Mouse (Mus musculus) midbrain, embryonic 10.5 days (tissue): Measurements from ENCODE around the gene Kif26b. TPM values are rescaled to one million over a fixed set of nuclear protein-coding genes. Genes with fewer than 3 reads are reported as not detected.
A peak's percentile ranks its signal among the peaks of the same experiment; 100 is the strongest.

Source experiments
- DNase-seq: peaks from one replicate; pipeline ENCODE4 v3.0.0-alpha.2; 2017; ENCODE audit warnings: low spot score
- H3K27ac ChIP-seq: fragments of 300-500 bp; sonication (generic); replicated peaks from 2 replicates; pipeline ENCODE4 v1.5.1; 2016; ENCODE audit warnings: mild to moderate bottlenecking
- H3K27me3 ChIP-seq: fragments of 300-500 bp; sonication (generic); 2 replicates; pipeline ENCODE4 v1.6.1; 2016; ENCODE audit warnings: low read depth, mild to moderate bottlenecking; ENCODE audit not compliant: poor library complexity, severe bottlenecking
- H3K36me3 ChIP-seq: fragments of 300-500 bp; sonication (generic); 2 replicates; pipeline ENCODE4 v1.6.1; 2016; ENCODE audit warnings: mild to moderate bottlenecking, moderate library complexity
- H3K4me1 ChIP-seq: fragments of 300-500 bp; sonication (generic); 2 replicates; pipeline ENCODE4 v1.6.1; 2016
- H3K4me3 ChIP-seq: fragments of 300-500 bp; sonication (generic); 2 replicates; pipeline ENCODE4 v1.5.1; 2016; ENCODE audit warnings: mild to moderate bottlenecking, moderate library complexity
- H3K9me3 ChIP-seq: fragments of 300-500 bp; sonication (generic); replicated peaks from 2 replicates; pipeline ENCODE4 v1.6.1; 2016; ENCODE audit warnings: mild to moderate bottlenecking
- WGBS: fragments of 180-500 bp; shearing (Covaris S2); methylation state at CpG from one replicate; pipeline ENCODE4 v1.1.7; 2016; 5-methylcytosine and 5-hydroxymethylcytosine counted together
- polyA plus RNA-seq: library from polyadenylated mRNA; unstranded; fragments of >200 nt; fragmentation: Nextera tagmentation; extraction: Ambion mirVana; gene quantifications from 2 replicates; pipeline ENCODE4 v1.2.1, GENCODE M21; 2016

Kif26b gene
- polyA plus RNA-seq, 1 experiment from 2014 or later: 3.3 TPM

DNA sequence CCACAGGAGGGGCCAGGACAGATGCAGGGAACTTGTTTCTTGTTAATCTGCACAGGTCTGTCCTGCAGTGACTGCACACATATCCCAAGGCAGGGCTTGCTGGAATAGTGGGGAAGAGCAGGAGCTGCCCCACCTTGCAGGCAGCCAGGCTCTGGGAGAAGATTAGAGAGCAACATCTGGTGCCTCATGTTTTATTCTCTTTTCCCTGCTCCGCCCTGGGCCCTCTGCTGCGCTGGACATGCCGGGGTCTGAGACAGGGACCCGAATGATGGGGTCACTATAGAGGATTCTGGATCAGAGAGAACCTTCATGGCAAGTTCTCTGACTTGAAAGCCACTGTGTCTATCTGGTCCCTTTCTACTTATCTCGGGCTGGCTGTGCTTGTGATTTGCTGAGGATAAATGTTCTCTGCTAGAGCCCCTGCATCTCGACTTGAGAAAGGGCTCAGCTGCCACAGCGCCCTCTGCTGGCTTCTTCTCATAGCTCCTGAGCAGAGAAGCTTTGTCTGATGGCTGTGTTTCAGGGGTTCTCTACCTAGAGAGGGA, 431.2 kb downstream of the Kif26b start:
- Histone ChIP-seq H3K4me1 (peaks cover 9% of the 10 kb centered on the region), H3K27ac (peak overlapping the region; percentile 63), H3K4me3 (no peak overlapping the region), H3K36me3 (no peaks in the 10 kb centered on the region), H3K27me3 (no peaks in the 10 kb centered on the region), H3K9me3 (no peaks in the 10 kb centered on the region)
- WGBS: 49% methylated on average over 7 of the region's 7 CpGs
- peak; percentile 80 for DNase-seq

GRCm38 (mm10) chr1:178961661-178962060, 432.7 kb downstream of the Kif26b start:
- Histone ChIP-seq H3K4me3 (no peak overlapping the region), H3K9me3 (no peaks in the 10 kb centered on the region), H3K27ac (no peak overlapping the region), H3K4me1 (peaks cover 9% of the 10 kb centered on the region), H3K27me3 (no peaks in the 10 kb centered on the region), H3K36me3 (no peaks in the 10 kb centered on the region)
- DNase-seq: no peak
- 84% methylated on average over 9 of the region's 9 CpGs for WGBS

GRCm38 (mm10) chr1:178972055-178972454, 443.1 kb downstream of the Kif26b start:
- WGBS: 94% methylated on average over 10 of the region's 10 CpGs
- DNase-seq: no peak
- no peaks in the 10 kb centered on the region for H3K27me3 ChIP-seq
- H3K36me3 ChIP-seq: no peaks in the 10 kb centered on the region
- H3K4me3 ChIP-seq: no peak overlapping the region
- H3K27ac ChIP-seq: no peak overlapping the region
- no peaks in the 10 kb centered on the region for H3K9me3 ChIP-seq
- H3K4me1 ChIP-seq: 0 out of 2 replicates have a peak, but pooled peaks cover 3% of the 10 kb centered on the region

GRCm38 (mm10) chr1:178978617-178979245, 449.8 kb downstream of the Kif26b start:
- no peak for DNase-seq
- Histone ChIP-seq H3K27me3 (no peaks in the 10 kb centered on the region), H3K4me1 (peaks cover 16% of the 10 kb centered on the region), H3K4me3 (no peak overlapping the region), H3K36me3 (no peaks in the 10 kb centered on the region), H3K9me3 (no peaks in the 10 kb centered on the region), H3K27ac (no peak overlapping the region)
- WGBS: 58% methylated on average over 8 of the region's 8 CpGs

DNA sequence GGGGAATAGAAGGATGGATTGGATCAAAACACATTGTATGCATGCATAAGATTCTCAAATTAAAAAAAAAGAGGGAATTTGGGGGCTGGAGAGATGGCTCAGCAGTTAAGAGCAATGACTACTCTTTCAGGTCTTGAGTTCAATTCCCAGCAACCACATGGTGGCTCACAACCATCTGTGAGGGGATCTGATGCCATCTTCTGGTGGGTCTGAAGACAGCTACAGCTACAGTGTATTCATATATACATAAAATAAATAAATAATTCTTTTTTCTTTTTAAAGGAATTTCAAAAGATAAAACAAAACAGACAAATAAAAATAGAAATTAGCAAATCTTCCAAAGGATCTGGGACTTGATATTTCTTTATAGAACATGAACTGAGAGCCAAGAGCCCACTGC, 451.3 kb downstream of the Kif26b start:
- Histone ChIP-seq H3K36me3 (no peaks in the 10 kb centered on the region), H3K4me1 (peaks cover 13% of the 10 kb centered on the region), H3K27me3 (no peaks in the 10 kb centered on the region), H3K9me3 (no peaks in the 10 kb centered on the region), H3K4me3 (no peak overlapping the region), H3K27ac (no peak overlapping the region)
- no peak for DNase-seq

DNA sequence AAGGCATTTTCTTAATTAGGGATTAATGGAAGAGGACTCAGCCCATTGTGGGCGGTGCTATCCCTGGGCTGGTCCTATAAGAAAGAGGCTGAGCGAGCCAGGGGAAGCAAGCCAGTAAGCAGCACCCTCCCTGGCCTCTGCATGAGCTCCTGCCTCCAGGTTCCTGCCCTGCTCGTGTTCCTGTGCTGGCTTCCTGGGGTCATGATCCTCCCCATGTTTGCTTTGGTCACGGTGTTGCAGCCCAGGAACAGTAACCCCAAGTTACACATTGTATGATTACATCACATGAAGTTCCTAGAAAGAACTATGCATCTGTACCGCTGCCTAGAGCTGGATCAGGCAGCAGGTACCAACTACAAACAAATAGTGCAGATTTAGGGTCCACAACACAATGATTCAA, 452.7 kb downstream of the Kif26b start:
- H3K4me3 ChIP-seq: no peak overlapping the region
- 74% methylated on average over 5 of the region's 5 CpGs for WGBS

GRCm38 (mm10) chr1:178988176-178988575, 459.3 kb downstream of the Kif26b start:
- Histone ChIP-seq H3K27me3 (no peaks in the 10 kb centered on the region), H3K36me3 (no peaks in the 10 kb centered on the region), H3K4me3 (no peak overlapping the region), H3K4me1 (peaks cover 16% of the 10 kb centered on the region), H3K27ac (no peak overlapping the region), H3K9me3 (no peaks in the 10 kb centered on the region)
- no peak for DNase-seq
- WGBS: 88% methylated on average over 1 of the region's 1 CpGs

More for the DNA sequence above, 452.7 kb downstream of the Kif26b start:
- no peaks in the 10 kb centered on the region for H3K27me3 ChIP-seq
- DNase-seq: no peak
- no peaks in the 10 kb centered on the region for H3K36me3 ChIP-seq
- no peaks in the 10 kb centered on the region for H3K9me3 ChIP-seq
- H3K4me1 ChIP-seq: peaks cover 13% of the 10 kb centered on the region
- no peak overlapping the region for H3K27ac ChIP-seq

Other genes with a start within 250 kb of the Kif26b start
- 96.1 and 103 TPM in 2 replicates for gene Cox20, start 210.0 kb upstream of the Kif26b start, polyA plus RNA-seq
- gene Hnrnpu, start 191.3 kb upstream of the Kif26b start, polyA plus RNA-seq: 440 and 471 TPM in 2 replicates
- gene Efcab2, start 123.0 kb upstream of the Kif26b start, polyA plus RNA-seq: 7.9 and 8.0 TPM in 2 replicates